Mouse (Mus musculus): ENCODE data around the gene Ephb4.

The Ephb4 gene

DNA sequence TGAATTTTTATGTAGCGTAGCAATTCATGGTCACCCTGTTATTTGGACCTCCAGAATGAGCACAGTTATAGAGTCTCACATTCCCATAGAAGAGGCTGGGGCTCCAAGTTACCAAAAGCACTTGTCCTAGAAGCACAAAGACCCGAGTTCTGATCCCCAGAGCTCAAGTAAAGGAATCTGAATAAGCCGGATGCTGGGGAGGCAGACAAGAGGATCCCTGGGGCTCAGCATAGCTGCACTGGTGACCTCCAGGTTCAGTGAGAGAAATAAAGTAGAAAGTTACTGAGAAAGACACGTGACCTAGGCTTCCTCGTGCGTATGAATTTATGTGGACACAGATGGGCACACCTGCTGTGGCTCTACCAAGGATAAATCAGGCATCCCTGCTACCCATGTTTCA is 14.8 kb upstream of the Ephb4 start:
- DNase-seq = peak; percentile 46

DNA sequence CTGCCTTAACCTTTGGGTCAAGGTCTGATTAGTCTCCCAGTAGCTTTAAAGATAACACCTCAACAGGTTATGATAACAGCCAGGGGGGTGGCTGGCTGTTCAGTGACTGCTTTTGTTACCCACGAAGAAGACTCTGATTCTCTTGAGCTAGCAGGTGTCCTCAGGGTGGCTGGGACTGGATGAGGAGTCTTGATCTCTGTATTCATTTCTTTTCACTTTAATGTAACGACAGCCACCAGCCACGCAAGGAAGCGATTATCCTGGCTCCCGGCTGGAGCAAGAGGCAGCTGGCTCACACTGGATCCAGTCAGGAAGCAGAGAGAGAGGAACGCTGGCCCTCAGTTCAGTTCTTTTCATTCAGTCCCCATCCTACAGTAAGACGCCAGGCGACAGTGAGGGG is 12.7 kb upstream of the Ephb4 start:
- no peak for DNase-seq

DNA sequence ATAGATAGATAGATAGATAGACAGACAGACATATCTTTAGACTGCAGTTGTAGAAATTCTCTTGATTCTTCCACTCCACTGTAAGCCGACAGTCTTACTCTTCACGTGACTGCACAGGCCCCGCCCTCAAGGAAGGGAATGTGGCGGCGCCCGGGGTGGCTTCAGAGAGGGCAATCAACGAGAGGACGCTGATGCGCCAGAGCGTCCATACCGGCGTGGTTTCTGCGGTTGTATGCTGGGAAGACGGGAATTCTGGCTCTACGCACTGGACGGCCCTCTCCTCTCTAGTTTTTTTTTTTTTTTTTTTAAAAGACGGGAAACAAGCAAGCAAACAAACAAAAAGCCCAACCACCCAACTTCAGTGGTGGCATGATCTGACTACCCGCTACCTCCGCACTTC is 11.7 kb upstream of the Ephb4 start:
- peak; percentile 92 for DNase-seq

DNA sequence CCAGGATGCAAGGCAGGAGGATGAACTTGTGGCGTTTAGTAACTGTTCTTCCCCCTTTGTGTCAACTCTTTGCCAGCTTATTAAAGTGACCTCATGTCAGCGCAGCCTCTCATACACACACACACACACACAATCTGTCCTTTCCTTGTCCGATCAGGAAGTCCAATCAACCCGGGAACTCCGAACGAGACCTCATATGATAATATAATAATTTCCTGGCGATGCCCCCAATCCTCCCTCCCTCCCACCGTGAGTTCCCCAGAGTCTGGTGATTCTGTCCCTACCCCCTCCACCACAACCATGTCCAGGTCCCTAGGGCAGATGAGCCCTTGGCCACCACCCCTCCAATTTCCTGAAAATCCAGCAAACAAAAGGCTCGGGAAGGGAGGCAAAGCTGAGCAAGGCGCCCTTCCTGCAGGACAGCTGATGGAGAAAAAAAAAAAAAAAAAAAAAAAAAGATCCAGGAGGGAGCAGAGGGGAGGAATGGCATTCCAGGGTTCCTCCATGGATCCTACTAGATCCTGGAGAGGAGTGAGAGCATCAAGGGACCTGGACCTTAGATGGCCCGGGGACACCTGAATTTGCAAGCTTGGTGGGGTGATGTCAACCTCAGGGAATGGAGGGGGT is 11.1 kb upstream of the Ephb4 start:
- peak; percentile 71 for DNase-seq

DNA sequence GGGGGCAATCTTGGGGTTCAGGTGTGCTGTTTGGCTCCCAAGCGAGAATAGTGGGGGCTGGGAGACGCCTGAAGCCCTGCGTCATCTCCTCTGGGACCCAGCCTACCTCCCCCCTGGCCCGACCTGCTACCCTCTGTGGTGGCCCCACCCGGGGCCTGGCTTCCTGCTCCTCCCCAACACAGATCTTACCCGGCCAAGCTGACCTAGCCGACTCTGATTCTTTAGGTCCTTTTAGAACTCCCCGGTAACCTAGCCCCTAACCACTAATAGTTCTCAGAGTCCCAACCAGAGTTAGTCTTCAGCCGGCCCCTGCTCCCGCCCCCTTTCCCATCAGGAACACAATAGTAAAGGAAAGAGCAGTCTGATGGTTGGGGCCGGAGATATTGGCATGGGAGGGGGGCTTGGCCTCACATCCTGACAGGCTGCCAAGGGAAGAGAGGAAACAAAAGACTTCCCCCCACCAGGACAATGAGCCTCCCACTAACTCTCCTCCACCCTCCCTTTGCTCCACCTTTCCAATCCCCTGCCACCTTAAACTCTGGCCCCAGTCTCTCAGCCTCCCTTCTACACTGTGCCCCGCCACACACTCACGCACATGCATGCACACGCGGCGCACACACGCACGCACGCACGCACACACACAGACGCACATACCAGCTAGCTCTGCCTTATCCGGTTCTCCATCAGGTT is 10.5 kb upstream of the Ephb4 start:
- peak; percentile 59 for DNase-seq

DNA sequence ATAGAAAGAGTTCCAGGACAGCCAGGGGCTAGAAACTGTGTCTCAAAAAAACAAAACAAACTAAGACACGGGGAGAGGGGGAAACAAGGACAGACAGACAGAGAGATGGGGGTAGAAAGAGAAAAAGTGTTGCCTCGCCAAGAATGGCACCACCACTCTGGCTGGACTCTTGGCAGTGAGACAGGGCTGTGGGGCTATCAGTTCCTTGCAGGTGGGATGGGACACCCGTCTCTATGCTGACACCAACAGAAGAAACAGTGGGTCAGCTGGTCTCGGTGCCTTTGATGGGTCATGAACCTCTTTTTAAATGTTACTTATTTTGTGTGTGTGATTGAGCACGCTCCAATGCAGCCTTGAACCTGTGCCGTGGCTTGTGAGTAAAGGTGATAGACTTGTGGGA is 9.7 kb upstream of the Ephb4 start:
- no peak for DNase-seq

DNA sequence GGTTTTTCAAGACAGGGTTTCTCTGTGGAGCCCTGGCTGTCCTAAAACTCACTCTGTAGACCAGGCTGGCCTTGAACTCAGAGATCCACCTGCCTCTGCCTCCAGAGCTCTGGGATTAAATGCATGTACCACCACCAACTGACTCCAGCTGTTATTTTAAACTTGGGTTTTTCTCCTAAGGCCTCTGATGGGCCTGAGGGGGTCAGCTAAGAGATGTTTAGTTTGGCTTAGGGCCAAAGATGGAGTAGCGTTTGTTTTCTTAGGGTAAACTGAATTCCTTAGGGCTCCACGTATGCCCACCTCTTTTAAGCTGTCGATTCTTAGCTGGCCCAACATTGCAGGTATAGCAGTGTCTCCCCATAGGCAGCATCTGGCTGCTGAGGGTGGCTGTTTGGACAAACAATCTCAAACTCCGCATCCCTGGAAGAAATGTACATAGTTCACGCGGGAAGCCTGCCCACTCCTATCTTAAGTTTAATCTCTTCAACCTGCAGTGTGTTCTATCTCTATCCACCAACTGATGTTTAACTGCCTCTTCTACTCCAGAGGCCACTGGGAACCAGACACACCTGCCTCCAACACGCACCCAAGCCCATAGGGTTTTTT is 7.4 kb upstream of the Ephb4 start:
- DNase-seq = no peak

DNA sequence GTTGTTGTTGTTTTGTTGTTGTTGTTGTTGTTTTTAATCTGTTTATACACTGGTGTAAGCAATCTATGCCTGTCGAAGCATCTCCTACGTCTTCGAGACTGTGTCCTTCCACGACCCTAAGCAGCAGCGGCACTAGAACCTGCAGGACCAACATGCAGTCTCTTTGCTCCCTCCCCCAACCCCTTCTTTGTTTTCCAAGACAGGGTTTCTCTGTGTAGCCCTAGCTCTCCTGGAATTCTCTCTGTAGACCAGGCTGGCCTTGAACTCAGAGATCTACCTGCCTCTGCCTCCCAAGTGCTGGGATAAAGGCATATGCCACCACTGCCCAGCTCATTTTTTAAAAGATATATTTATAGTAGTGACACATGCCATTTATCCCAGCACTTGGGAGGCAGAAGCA is 6.5 kb upstream of the Ephb4 start:
- no peak for DNase-seq

DNA sequence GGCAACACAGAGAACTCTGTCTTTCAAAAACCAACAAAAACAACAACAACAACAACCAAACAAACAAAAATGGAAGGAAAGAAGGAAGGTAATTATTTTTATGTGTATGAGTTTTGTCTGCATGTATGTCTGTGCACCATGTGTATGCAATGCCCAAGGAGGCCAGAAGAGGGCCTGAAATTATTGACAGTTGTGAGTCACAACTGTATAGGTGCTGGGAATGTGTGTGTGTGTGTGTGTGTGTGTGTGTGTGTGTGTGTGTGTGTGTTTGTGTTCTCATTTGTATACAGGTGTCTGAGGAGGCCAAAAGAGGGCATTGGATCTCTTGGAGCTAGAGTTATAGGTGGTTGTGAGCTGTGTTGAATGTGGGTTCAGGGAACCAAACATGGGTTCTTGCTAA is 6.0 kb upstream of the Ephb4 start:
- DNase-seq = no peak

DNA sequence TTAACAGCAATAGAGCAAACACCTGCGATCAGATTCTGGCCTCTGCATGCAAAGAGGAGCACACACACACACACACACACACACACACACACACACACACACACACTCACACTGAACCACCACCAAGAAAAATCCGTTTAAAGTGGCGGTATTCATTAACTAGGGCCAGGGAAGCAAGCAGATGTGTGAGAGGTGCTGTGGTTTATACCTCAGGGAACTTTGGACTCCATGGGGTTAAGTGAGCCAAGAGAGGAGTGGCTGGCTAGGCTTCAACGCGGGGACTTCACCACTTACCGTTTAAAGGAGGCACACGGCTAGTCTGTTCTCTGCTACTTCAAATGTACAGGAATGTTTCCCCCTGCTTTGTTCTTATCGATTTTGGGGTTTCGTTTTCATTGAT is 4.1 kb upstream of the Ephb4 start:
- DNase-seq = no peak

DNA sequence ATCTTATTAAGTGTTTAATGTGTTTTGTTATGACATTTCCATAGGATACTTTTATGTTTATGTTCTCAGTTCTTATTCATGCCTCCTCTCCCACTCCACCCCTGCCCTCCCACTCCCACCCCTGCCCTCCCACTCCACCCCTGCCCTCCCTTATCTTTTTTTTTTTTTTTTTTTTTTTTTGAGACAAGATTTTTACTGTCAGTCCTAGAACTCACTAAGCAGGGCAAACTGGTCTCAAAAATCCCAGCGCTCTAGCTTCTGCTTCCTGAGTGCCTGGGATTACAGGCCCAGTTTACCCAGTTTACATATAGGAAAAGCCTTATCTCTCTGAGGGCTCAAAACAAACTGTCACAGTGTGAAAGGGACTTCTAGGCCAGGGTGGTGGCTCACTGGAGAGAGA is 3.5 kb upstream of the Ephb4 start:
- DNase-seq = no peak

DNA sequence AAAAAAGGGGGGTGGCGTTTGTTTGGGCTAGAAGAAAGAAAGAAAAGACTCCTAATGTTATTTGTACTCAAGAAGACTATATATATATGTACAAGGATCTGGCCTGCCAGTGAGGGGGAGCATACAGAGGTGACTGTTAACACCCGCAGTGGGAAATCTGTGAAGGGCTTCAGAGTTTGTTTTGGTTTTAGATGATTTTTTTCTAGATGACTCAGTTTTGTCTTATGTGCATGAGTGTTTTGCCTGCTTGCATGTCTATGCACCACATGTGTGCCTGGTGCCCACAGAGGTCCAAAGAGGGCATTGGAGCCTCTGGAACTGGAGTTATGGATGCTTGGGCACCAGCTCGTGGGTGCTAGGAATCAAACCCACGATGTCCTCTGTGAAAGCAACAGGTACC is 2.9 kb upstream of the Ephb4 start:
- DNase-seq = no peak

DNA sequence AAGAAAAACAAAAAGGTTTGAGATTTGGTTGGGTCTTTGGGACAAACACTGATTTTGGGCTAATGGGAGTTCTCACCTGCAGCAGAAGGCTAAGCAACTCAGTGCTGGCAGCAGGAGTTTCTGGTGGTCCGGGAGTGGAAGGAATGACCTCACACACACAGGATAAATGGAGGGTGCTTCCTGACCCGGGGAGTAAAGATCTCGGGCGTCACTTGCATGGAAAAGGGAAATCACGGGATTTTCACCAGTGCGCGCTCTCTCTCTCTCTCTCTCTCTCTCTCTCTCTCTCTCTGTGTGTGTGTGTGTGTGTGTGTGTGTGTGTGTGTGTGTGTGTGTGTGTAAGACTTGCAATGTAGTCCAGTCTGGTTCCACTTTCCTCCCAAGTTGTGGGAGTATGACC is 2.1 kb upstream of the Ephb4 start:
- no peak for DNase-seq

DNA sequence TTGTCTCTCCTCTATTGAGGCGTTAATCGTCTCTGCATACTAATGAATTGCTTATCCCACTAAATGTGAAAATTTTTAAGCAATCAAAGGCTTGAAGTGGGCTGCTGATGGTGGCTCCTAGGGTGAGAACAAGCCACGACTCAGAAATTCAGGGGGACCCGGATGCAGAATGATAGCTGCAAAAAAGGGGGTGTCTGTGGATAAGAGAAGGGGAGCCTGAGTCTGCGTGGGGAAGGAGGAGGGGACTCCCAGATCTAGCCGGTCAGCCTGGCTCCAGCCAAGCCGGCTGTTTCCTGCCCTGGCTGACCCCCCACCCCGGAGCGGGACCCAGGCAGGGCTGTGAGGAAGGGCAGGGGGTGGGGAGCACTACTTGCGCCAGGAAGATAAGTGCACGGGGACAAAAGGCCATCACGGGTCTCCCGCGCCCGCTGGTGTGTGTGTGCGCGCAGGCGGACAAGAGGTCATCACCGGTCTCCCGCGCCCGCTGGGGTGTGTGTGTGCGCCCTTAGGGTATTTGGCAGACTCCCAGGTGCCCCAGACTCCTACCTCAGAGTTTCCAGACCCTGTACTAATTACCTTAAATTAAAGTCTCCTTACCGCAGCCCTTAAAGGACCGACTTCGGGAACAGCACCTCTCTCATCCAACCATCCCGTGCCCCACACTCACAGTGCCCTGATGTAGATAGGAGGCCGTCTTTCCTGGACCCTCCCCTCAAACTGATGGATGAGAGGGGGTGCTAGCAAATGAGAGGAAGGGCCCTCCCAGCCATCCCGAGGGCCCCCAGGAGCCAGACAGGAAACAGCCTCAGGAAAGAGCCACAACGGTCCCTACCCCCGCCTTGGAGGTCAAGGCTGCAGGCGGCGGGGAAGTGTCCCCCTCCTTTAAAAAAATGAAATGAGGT is 1.2 kb upstream of the Ephb4 start:
- DNase-seq = no peak

DNA sequence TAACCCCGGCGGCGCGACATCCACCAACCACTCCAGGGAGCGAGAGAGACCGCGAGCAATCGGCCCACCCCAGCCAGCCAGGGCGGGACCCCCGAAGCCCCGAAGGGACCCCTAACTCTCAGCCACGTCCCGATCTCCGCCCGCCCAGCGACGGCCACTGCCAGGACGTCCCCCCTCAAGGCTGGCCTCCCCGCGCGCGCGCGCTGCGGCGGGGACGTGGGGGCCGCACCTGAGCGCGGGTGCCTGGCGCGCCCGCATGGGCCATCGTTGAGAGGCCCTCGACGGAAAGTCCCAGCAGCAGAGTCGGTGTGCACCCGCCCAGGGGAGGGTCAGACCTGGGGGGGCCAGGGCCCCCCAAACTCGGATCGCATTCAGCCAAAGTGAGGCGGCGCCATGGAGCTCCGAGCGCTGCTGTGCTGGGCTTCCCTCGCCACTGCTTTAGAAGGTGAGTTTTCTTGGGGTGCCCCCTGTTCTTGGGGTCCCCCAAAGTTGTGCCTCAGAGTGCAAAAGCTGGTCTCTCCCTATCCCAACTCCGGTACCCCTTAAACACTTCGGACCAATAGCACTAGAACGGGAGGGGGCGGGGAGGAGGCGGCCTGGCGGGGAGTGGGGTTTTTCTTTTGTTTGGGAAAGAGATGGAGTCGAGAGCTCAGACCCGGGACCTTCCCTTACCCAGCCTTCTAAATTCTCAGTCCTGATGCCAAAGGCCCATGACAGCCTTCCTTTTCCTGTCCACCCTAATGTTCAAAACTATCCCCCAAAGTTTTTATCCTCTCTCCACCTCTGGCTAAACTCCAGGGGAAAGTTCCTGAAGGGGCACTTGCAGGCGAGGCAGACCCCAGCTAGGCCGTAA is 522 bp downstream of the Ephb4 start:
- no peak for DNase-seq

DNA sequence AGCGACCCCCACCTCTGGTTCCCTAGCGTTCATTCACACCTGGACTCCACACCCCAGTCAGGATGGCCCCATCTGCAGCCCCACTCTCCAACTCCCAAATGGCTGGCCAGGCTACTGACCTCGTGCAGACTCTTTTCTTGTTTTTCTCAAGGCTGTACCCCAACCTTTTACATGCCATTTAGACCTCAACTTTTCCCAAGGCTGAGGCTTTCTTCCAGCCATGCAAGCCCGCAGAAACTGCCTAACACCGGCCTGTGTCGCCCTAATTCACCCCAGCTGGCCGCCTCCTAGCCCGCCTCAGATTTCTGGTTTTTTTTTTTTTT is 1.1 kb downstream of the Ephb4 start:
- no peak for DNase-seq

DNA sequence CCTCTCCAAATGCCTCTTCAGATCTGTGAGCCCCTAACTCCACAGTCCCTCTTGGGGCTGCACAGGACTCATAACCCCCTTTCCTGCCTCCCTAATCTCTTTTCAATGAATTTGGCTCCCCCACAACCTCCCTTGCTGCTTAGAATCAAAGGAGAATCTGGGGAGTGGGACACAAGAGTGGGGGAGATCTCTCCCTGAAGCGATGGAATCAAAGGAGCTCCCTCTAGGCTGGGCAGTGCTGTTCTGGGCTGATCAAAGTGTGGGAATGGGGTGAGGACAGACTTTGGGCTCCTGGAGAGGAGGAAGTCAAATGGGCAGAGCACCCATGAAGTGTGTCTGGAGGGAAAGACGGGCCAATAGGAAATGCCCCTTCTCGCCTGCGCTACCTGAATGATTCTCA is 1.5 kb downstream of the Ephb4 start:
- no peak for DNase-seq

DNA sequence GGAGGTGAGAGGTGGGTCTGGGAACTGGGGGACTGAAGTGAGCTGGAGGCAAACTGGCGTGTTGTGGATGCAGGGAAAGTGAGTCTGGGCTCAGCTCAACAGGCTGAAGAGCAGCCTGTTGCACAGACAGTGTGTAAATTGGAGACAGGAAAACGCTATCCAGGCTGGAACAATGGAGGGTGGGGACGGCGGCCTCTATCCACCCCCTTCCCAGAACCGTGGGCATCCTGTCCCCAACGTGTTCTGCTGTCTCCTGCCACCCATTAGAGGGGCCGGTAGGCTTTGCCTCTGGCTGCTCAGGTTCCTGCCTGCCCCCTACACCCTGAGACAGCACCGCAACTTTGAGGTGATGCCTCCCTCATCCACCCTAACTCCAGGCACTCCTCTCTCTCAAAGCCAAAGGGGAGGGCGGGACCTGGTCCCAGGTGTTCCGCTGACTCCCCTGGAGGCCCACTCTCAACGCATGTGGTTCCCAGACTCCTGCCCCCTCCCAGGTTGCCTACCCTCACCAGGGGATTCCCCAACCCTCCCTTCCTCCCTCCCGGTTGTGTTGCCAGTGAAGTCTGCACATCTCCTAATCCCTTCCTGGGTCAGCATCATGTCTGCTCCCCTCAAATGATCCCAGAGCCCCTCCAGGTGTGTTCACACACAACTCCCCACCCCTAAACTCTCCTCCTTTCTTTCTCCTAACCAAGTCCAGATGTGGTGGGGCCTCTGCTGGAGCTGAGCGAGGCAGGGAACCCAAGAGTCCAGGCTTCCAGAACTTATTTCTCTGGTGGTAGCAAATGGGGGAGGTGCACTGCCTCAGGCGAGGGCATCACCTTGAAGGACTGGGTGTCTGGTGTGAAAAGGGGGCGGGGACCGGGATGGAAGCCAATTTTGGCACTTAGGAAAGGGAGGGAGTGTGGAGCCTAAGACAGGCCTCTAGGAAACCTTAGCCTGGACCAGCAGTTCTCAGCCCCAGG is 2.4 kb downstream of the Ephb4 start:
- DNase-seq = no peak

DNA sequence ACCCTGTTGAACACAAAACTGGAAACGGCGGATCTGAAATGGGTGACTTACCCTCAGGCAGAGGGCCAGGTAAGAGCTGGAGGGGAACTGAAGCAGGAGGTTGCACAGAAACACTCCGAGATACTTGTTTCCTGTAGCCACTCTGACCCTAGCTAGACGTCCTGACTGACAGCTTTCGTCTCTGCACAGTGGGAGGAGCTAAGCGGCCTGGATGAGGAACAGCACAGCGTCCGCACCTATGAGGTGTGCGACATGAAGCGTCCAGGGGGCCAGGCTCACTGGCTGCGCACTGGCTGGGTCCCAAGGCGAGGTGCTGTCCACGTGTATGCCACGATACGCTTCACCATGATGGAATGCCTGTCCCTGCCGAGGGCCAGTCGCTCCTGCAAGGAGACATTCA is 4.2 kb downstream of the Ephb4 start:
- no peak for DNase-seq

DNA sequence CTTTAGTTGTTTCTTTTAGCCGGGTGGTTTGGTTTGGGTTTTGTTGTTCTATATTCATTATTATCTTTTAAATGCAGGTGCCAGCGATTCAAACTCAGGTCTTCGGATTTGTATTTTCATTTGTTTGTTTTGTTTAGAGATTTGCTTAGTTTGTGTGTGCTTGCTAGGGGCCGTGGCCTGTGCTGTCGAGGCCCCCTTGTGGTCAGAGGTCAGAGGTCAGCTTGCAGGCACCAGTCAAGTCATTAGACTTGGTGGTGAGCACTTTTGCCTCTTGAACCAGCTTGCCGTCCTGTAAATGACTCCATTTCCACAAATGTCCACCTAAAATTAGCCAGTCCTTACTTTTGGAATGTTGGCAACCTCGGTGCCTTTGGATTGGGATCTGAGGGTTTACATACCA is 8.5 kb downstream of the Ephb4 start:
- DNase-seq = no peak

DNA sequence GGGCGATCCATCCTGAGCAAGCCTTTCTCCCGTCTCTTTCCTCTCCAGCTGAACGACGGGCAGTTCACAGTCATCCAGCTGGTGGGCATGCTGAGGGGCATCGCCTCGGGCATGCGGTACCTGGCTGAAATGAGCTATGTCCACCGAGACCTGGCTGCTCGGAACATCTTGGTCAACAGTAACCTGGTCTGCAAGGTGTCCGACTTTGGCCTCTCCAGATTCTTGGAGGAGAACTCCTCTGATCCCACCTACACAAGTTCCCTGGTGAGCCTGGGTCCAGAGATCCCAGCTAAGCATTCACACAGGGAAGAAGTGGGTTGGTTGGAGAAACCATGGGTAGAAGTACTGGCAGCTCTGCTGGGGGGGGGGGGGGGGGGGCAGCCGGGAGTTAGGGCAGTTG is 19.8 kb downstream of the Ephb4 start:
- no peak for DNase-seq

Data from cerebellum, adult 9-10 months (tissue).